Mouse (Mus musculus): ENCODE data around the gene Sh3rf3. TPM values are rescaled to one million over a fixed set of nuclear protein-coding genes. Genes with fewer than 3 reads are reported as not detected.

The Sh3rf3 gene
- polyA plus RNA-seq, 1 experiment from 2014 or later = 0.84 TPM

Small RNA genes within 50 kb of the gene (microRNA-seq; reads per million reads assigned to microRNA genes)
- not detected for gene Gm27672

Other genes starting within 250 kb of the Sh3rf3 start
- 0.63 and 0.72 TPM in 2 replicates for gene Edar, start 137.7 kb upstream of the Sh3rf3 start, polyA plus RNA-seq (2014; fragmentation: Nextera tagmentation; extraction: Ambion mirVana)
- not detected in 2 replicates for gene Gm17542, start 95.1 kb upstream of the Sh3rf3 start, polyA plus RNA-seq (2014; fragmentation: Nextera tagmentation; extraction: Ambion mirVana)